Mouse (Mus musculus) G1E (cell line): ENCODE data around the gene Chrm1. TPM values are rescaled to one million over a fixed set of nuclear protein-coding genes. Genes with fewer than 3 reads are reported as not detected.

ENCODE experiments used
- ATAC-seq: 2 replicates; pipeline ENCODE4 v1.8.0; 2016; ENCODE audit warnings: mild to moderate bottlenecking; ENCODE audit not compliant: insufficient number of reproducible peaks, poor library complexity, low FRiP score, severe bottlenecking; ENCODE audit errors: extremely low read depth
- DNase-seq: peaks from one replicate; pipeline ENCODE4 v3.0.0; 2012; ENCODE audit warnings: low spot score
- H3K27me3 ChIP-seq: 2 replicates; pipeline ENCODE4 v1.6.1; 2012; ENCODE audit warnings: mild to moderate bottlenecking, low read length, inconsistent platforms; ENCODE audit not compliant: insufficient read depth
- H3K36me3 ChIP-seq: replicated peaks from 2 replicates; pipeline ENCODE3; 2012; ENCODE audit warnings: mild to moderate bottlenecking, inconsistent platforms
- H3K4me1 ChIP-seq: 2 replicates; pipeline ENCODE4 v1.6.1; 2012; ENCODE audit warnings: low read depth, low read length, inconsistent platforms, mixed read lengths; ENCODE audit not compliant: insufficient read depth
- H3K4me3 ChIP-seq: 2 replicates; pipeline ENCODE4 v1.5.1; 2012; ENCODE audit warnings: low read depth, mild to moderate bottlenecking, inconsistent platforms, low read length, moderate library complexity, mixed read lengths
- H3K9me3 ChIP-seq: replicated peaks from 2 replicates; pipeline ENCODE4 v1.6.1; 2012; ENCODE audit warnings: inconsistent platforms
- CTCF ChIP-seq: IDR thresholded peaks from 2 replicates; pipeline ENCODE4 v1.5.1; 2012; ENCODE audit warnings: low read depth, low read length, inconsistent platforms, mixed read lengths
- GATA1 ChIP-seq: IDR thresholded peaks from 2 replicates; pipeline ENCODE4 v1.6.1; 2012; ENCODE audit warnings: borderline replicate concordance, low read length, inconsistent platforms, mixed read lengths
- GATA2 ChIP-seq: IDR thresholded peaks from 2 replicates; pipeline ENCODE4 v1.6.1; 2012; ENCODE audit warnings: low read depth, low read length, inconsistent platforms, borderline replicate concordance
- POLR2AphosphoS5 ChIP-seq: IDR thresholded peaks from 2 replicates; pipeline ENCODE4 v1.6.1; 2012; ENCODE audit warnings: low read depth, low read length, inconsistent platforms; ENCODE audit not compliant: insufficient replicate concordance
- TAL1 ChIP-seq: conservative IDR thresholded peaks from 2 replicates; pipeline ENCODE4 v1.6.1; 2012; ENCODE audit warnings: low read depth, low read length, inconsistent platforms, mixed read lengths
- polyA plus RNA-seq: library from polyadenylated mRNA; stranded (reverse); fragments of >175 nt; gene quantifications from 2 replicates; pipeline ENCODE4 v1.2.3, GENCODE M21; 2012
- total RNA-seq, 2 experiments: library from RNA; stranded (forward) in 1 of 2; stranded (reverse) in 1 of 2; fragments of 200-1000 nt in 1 of 2; fragments of >200 nt in 1 of 2; fragmentation: Nextera tagmentation in 1 of 2; gene quantifications; 2 replicates each; pipeline ENCODE4 v1.2.3; 2014 to 2017

Chrm1 gene
- total and polyA plus RNA-seq, 3 experiments, result 0.02 to 0.11 TPM; not detected in 1

DNA sequence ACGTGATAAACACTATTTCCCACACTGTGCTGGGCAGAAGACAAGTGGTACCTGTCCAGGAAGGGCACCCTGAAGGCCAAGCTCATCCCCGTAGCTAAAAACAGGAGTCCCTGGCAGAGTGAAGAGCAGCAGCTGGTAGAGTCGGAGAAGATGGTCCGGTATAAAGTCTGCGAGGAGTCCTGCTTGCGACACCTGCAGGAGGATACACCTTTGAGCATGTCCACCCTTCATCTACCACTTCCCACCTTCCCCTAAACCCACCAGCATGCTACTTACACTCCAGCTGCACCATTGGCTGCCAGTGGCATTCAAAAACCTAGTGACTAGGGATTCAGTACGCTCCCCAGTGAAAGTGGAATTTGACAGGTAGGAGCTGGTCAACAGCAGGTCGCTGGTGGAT is 45.4 kb downstream of the Chrm1 start:
- TF ChIP-seq TAL1, result no peak
- no peak for TF ChIP-seq GATA2
- TF ChIP-seq GATA1, result no peak
- TF ChIP-seq CTCF, result no peak
- no peak for TF ChIP-seq POLR2AphosphoS5
- Histone ChIP-seq H3K36me3 (peaks cover 70% of the 10 kb centered on the region), H3K4me3 (peak overlapping the region; percentile 42; the same call in 1 of the 2 replicates), H3K4me1 (peaks cover 59% of the 10 kb centered on the region), H3K27me3 (no peaks in the 10 kb centered on the region), H3K9me3 (no peaks in the 10 kb centered on the region)
- DNase-seq (no peak), ATAC-seq (no peak)

DNA sequence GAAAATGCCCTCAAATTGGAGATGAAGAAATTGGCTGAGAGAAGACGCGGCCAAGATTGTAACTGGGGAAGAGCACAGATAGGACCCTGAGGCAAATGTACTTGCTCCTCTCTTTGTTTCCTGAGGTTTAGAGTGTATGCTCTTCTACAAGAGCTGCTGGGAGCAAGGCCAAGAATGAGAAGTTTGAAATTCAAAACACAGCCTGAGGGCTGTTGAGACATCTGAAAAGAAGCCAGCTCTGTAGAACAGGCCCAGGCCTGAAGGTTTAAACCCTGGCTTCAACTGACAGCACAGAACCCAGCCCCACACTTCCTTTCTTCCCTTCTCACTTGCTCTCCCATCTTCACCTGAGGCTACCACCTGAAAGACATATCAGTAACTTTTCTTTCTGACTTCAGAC is 46.5 kb downstream of the Chrm1 start:
- TF ChIP-seq TAL1 (no peak), GATA1 (no peak), CTCF (no peak), POLR2AphosphoS5 (no peak), GATA2 (no peak)
- no peak overlapping the region; the same call in 1 of the 2 replicates for H3K4me3 ChIP-seq
- peaks cover 68% of the 10 kb centered on the region for H3K4me1 ChIP-seq
- peaks cover 70% of the 10 kb centered on the region for H3K36me3 ChIP-seq
- ATAC-seq, result no peak
- DNase-seq, result no peak
- H3K9me3 ChIP-seq, result no peaks in the 10 kb centered on the region
- no peaks in the 10 kb centered on the region for H3K27me3 ChIP-seq

GRCm38 (mm10) chr19:8711506-8711905 is 47.9 kb downstream of the Chrm1 start:
- Histone ChIP-seq H3K9me3 (no peaks in the 10 kb centered on the region), H3K36me3 (peaks cover 66% of the 10 kb centered on the region), H3K4me3 (peak overlapping the region; percentile 92), H3K27me3 (no peaks in the 10 kb centered on the region), H3K4me1 (peaks cover 73% of the 10 kb centered on the region)
- ATAC-seq, result no peak
- no peak for TF ChIP-seq GATA2
- TF ChIP-seq TAL1, result no peak
- TF ChIP-seq POLR2AphosphoS5, result no peak; the same call in 1 of the 2 replicates
- TF ChIP-seq GATA1, result no peak
- TF ChIP-seq CTCF, result no peak
- DNase-seq, result no peak

GRCm38 (mm10) chr19:8711949-8712869 is 48.6 kb downstream of the Chrm1 start:
- H3K4me3 ChIP-seq, result peak overlapping the region; percentile 92
- ATAC-seq, result no peak
- H3K27me3 ChIP-seq, result no peaks in the 10 kb centered on the region
- peaks cover 73% of the 10 kb centered on the region for H3K4me1 ChIP-seq
- no peaks in the 10 kb centered on the region for H3K9me3 ChIP-seq
- DNase-seq, result no peak
- H3K36me3 ChIP-seq, result peaks cover 60% of the 10 kb centered on the region
- TF ChIP-seq GATA1, result no peak

- H3K27me3 ChIP-seq, result no peaks in the 10 kb centered on the region
- H3K4me3 ChIP-seq, result peak overlapping the region; percentile 92
- peaks cover 53% of the 10 kb centered on the region for H3K36me3 ChIP-seq
- ATAC-seq (peak; percentile 51; the same call in 1 of the 2 replicates), DNase-seq (peak; percentile 68)
- peaks cover 75% of the 10 kb centered on the region for H3K4me1 ChIP-seq
- TF ChIP-seq CTCF, result no peak
- H3K9me3 ChIP-seq, result no peaks in the 10 kb centered on the region
Observed at GRCm38 (mm10) chr19:8712870-8713305, 49.3 kb downstream of the Chrm1 start.

GRCm38 (mm10) chr19:8713306-8713996 is 49.9 kb downstream of the Chrm1 start:
- Histone ChIP-seq H3K4me3 (peak overlapping the region; percentile 92), H3K36me3 (peaks cover 48% of the 10 kb centered on the region), H3K27me3 (no peaks in the 10 kb centered on the region), H3K4me1 (peaks cover 73% of the 10 kb centered on the region), H3K9me3 (no peaks in the 10 kb centered on the region)
- ATAC-seq (peak; percentile 51), DNase-seq (peak; percentile 82)
- TF ChIP-seq POLR2AphosphoS5 (no peak; the same call in 1 of the 2 replicates), CTCF (peak; percentile 60; the same call in 1 of the 2 replicates)
